Comparison of ENCODE assay signal across 20 mouse cellular contexts in genomic region chr8:47058971-47059370, GRCm38 (mm10).
DNase-seq lines count a peak whose midpoint lies in the region; ATAC-seq and TF ChIP-seq lines count a peak whose summit lies in the region.
"Had no signal": no experiment of that assay in that cellular context is flagged by ENCODE, and none has a peak within 500 bp of the region (broad histone marks: within the 10 kb centered on the region; RNA-seq: fewer than 3 reads in every experiment).

No protein-coding gene starts in this region.

- H3K4me3 ChIP-seq in intestine, postnatal 0 days (ENCODE audit: low read depth, low read length), result no peak overlapping the region
- no peak overlapping the region for H3K4me3 ChIP-seq in heart, embryonic 11.5 days (ENCODE audit: low read depth, low read length)
- no peak overlapping the region for H3K4me3 ChIP-seq in forebrain, embryonic 13.5 days
- H3K4me3 ChIP-seq: embryonic facial prominence, embryonic 10.5 days; embryonic facial prominence, embryonic 12.5 days had no signal

- H3K36me3 ChIP-seq in intestine, postnatal 0 days (ENCODE audit: control insufficient read depth, insufficient read depth), result no peaks in the 10 kb centered on the region
- H3K36me3 ChIP-seq in heart, embryonic 11.5 days (ENCODE audit: control insufficient read depth, insufficient read depth, low read length), result no peaks in the 10 kb centered on the region
- no peaks in the 10 kb centered on the region for H3K36me3 ChIP-seq in forebrain, embryonic 13.5 days (ENCODE audit: poor library complexity, severe bottlenecking)
- H3K36me3 ChIP-seq: embryonic facial prominence, embryonic 10.5 days; embryonic facial prominence, embryonic 12.5 days; G1E had no signal

- DNase-seq in ES-CJ7 (ENCODE audit: low read depth, low spot score), result peak; percentile 92
- peak; percentile 97 for DNase-seq in R1 (ENCODE audit: low read depth, low spot score)
- DNase-seq in ZHBTc4 (ENCODE audit: low read depth, low spot score), result peak; percentile 90
- DNase-seq: adrenal gland, adult 2 months; adrenal gland, postnatal 10 days; adrenal gland, postnatal 25 days; cerebellum, adult 11 months; cerebellum, adult 2 months; cerebellum, adult 9-10 months; cerebellum, postnatal 10 days; cerebellum, postnatal 25 days had no signal

- no peak overlapping the region for H3K4me2 ChIP-seq in intestine, postnatal 0 days (replicated peaks; ENCODE audit: low read depth)
- no peak overlapping the region for H3K4me2 ChIP-seq in heart, embryonic 11.5 days
- H3K4me2 ChIP-seq in forebrain, embryonic 13.5 days, result no peak overlapping the region
- H3K4me2 ChIP-seq: embryonic facial prominence, embryonic 12.5 days had no signal

- TF ChIP-seq CTCF in intestine, postnatal 0 days (IDR thresholded peaks at IDR 0.05; ENCODE audit: low read depth), result no peak

- H3K4me1 ChIP-seq in intestine, postnatal 0 days (replicated peaks; ENCODE audit: control insufficient read depth, insufficient read depth, low read length), result no peaks in the 10 kb centered on the region
- H3K4me1 ChIP-seq in heart, embryonic 11.5 days (ENCODE audit: control insufficient read depth, insufficient read depth, low read length), result no peaks in the 10 kb centered on the region
- no peaks in the 10 kb centered on the region for H3K4me1 ChIP-seq in forebrain, embryonic 13.5 days
- H3K4me1 ChIP-seq: embryonic facial prominence, embryonic 10.5 days; embryonic facial prominence, embryonic 12.5 days had no signal

- ATAC-seq in intestine, postnatal 0 days, result no peak
- no peak for ATAC-seq in heart, embryonic 11.5 days (replicated peaks; ENCODE audit: insufficient number of reproducible peaks, low FRiP score, low TSS enrichment)
- no peak for ATAC-seq in forebrain, embryonic 13.5 days
- ATAC-seq: forebrain, embryonic 14.5 days; forebrain, embryonic 16.5 days; Patski had no signal

- H3K9me3 ChIP-seq in intestine, postnatal 0 days (ENCODE audit: control insufficient read depth), result no peaks in the 10 kb centered on the region
- no peaks in the 10 kb centered on the region for H3K9me3 ChIP-seq in heart, embryonic 11.5 days (replicated peaks; ENCODE audit: control insufficient read depth, low read length)
- no peaks in the 10 kb centered on the region for H3K9me3 ChIP-seq in forebrain, embryonic 13.5 days (replicated peaks)
- H3K9me3 ChIP-seq: embryonic facial prominence, embryonic 10.5 days; embryonic facial prominence, embryonic 12.5 days; G1E had no signal

- 83% methylated on average over 2 of the region's 2 CpGs for WGBS in intestine, postnatal 0 days
- WGBS in heart, embryonic 11.5 days (ENCODE audit: insufficient replicate concordance), result 87% methylated on average over 2 of the region's 2 CpGs
- WGBS in forebrain, embryonic 13.5 days, result 84% methylated on average over 2 of the region's 2 CpGs

- no peak overlapping the region for H3K9ac ChIP-seq in intestine, postnatal 0 days (ENCODE audit: low read depth, low read length)
- no peak overlapping the region for H3K9ac ChIP-seq in heart, embryonic 11.5 days (ENCODE audit: low read depth, low read length)
- H3K9ac ChIP-seq in forebrain, embryonic 13.5 days, result no peak overlapping the region
- H3K9ac ChIP-seq: embryonic facial prominence, embryonic 12.5 days had no signal

- H3K27me3 ChIP-seq in intestine, postnatal 0 days (replicated peaks; ENCODE audit: control insufficient read depth, insufficient read depth, low read length), result no peaks in the 10 kb centered on the region
- no peaks in the 10 kb centered on the region for H3K27me3 ChIP-seq in heart, embryonic 11.5 days (ENCODE audit: control insufficient read depth, insufficient read depth, low read length)
- no peaks in the 10 kb centered on the region for H3K27me3 ChIP-seq in forebrain, embryonic 13.5 days
- H3K27me3 ChIP-seq: embryonic facial prominence, embryonic 12.5 days; Patski had no signal

- no peak overlapping the region for H3K27ac ChIP-seq in intestine, postnatal 0 days (ENCODE audit: low read depth, low read length)
- H3K27ac ChIP-seq in heart, embryonic 11.5 days (ENCODE audit: low read depth, low read length), result no peak overlapping the region
- H3K27ac ChIP-seq in forebrain, embryonic 13.5 days, result no peak overlapping the region
- H3K27ac ChIP-seq: embryonic facial prominence, embryonic 10.5 days; embryonic facial prominence, embryonic 12.5 days had no signal
